Mouse (Mus musculus) c-Kit-positive CD71-negative TER-119-negative erythroid progenitor cells, embryonic 14.5 days (primary cell): ENCODE measurements at regions not wholly inside any gene's neighbourhood (a gene's known extent, or its start where the extent isn't known, plus 50 kb on each side); places are given as distances from the start of the nearest gene placed in this dataset.
"Not testable (repeated sequence)": the region's sequence is repeated elsewhere in the genome, so short reads cannot be mapped to it uniquely, and the experiment has no call there.

Experiments
- DNase-seq: peaks from one replicate; pipeline ENCODE4 v3.0.0-alpha.2; 2013; ENCODE audit warnings: low read depth

- no peak for DNase-seq
Observed at GRCm38 (mm10) chr14:19327321-19327720, 91.4 kb downstream of the Gm21738 start.

- DNase-seq: no peak
Observed at GRCm38 (mm10) chr14:19311614-19312013, 107.1 kb downstream of the Gm21738 start.

- not testable (repeated sequence) for DNase-seq
Observed at GRCm38 (mm10) chr14:19302859-19303258, 115.9 kb downstream of the Gm21738 start.

- DNase-seq: no peak
Observed at GRCm38 (mm10) chr14:19279096-19279495, 139.6 kb downstream of the Gm21738 start.

GRCm38 (mm10) chr14:19277777-19278385 is 140.8 kb downstream of the Gm21738 start:
- DNase-seq: peak; percentile 96
